Mouse (Mus musculus): Measurements from ENCODE around the gene Zmiz2. TPM values are rescaled to one million over a fixed set of nuclear protein-coding genes. Genes with fewer than 3 reads are reported as not detected.
"Not testable (repeated sequence)": the region's sequence is repeated elsewhere in the genome, so short reads cannot be mapped to it uniquely, and the experiment has no call there.

Zmiz2 gene
- polyA plus RNA-seq, 1 experiment from 2014 or later: 40.4 TPM

GRCm38 (mm10) chr11:6367156-6367555, 21.7 kb upstream of the Zmiz2 start:
- WGBS: 89% methylated on average over 4 of the region's 4 CpGs
- H3K4me2 ChIP-seq (ENCODE audit: low read length): no peak overlapping the region
- no peaks in the 10 kb centered on the region for H3K9me3 ChIP-seq (ENCODE audit: control insufficient read depth, low read length)
- H3K36me3 ChIP-seq (ENCODE audit: control insufficient read depth, insufficient read depth): no peaks in the 10 kb centered on the region
- no peak overlapping the region for H3K9ac ChIP-seq (replicated peaks; ENCODE audit: low read depth, low read length)
- H3K4me3 ChIP-seq (replicated peaks; ENCODE audit: low read length): no peak overlapping the region
- H3K27me3 ChIP-seq (replicated peaks; ENCODE audit: control insufficient read depth, insufficient read depth, low read length): no peaks in the 10 kb centered on the region
- H3K4me1 ChIP-seq (replicated peaks; ENCODE audit: control insufficient read depth, insufficient read depth, low read length): 0 out of 2 replicates have a peak, but pooled peaks cover 2% of the 10 kb centered on the region
- H3K27ac ChIP-seq (ENCODE audit: low read length): no peak overlapping the region
- ATAC-seq: no peak

GRCm38 (mm10) chr11:6367986-6368385, 20.9 kb upstream of the Zmiz2 start:
- H3K9me3 ChIP-seq (ENCODE audit: control insufficient read depth, low read length); H3K27me3 ChIP-seq (replicated peaks; ENCODE audit: control insufficient read depth, insufficient read depth, low read length); ATAC-seq; H3K4me3 ChIP-seq (replicated peaks; ENCODE audit: low read length); H3K27ac ChIP-seq (ENCODE audit: low read length); H3K4me1 ChIP-seq (replicated peaks; ENCODE audit: control insufficient read depth, insufficient read depth, low read length); H3K9ac ChIP-seq (replicated peaks; ENCODE audit: low read depth, low read length); H3K36me3 ChIP-seq (ENCODE audit: control insufficient read depth, insufficient read depth); H3K4me2 ChIP-seq (ENCODE audit: low read length): not testable (repeated sequence)
- 80% methylated on average over 5 of the region's 5 CpGs for WGBS

- Histone ChIP-seq H3K4me2 (ENCODE audit: low read length) (no peak overlapping the region), H3K9me3 (ENCODE audit: control insufficient read depth, low read length) (no peaks in the 10 kb centered on the region), H3K27ac (ENCODE audit: low read length) (no peak overlapping the region), H3K4me3 (replicated peaks; ENCODE audit: low read length) (no peak overlapping the region), H3K4me1 (replicated peaks; ENCODE audit: control insufficient read depth, insufficient read depth, low read length) (no peaks in the 10 kb centered on the region), H3K36me3 (ENCODE audit: control insufficient read depth, insufficient read depth) (no peaks in the 10 kb centered on the region), H3K9ac (replicated peaks; ENCODE audit: low read depth, low read length) (no peak overlapping the region), H3K27me3 (replicated peaks; ENCODE audit: control insufficient read depth, insufficient read depth, low read length) (no peaks in the 10 kb centered on the region)
- WGBS: 85% methylated on average over 11 of the region's 11 CpGs
- ATAC-seq: no peak
Measured at GRCm38 (mm10) chr11:6371376-6372155, 17.3 kb upstream of the Zmiz2 start.

- WGBS: 68% methylated on average over 9 of the region's 9 CpGs
- H3K36me3 ChIP-seq (ENCODE audit: control insufficient read depth, insufficient read depth): no peaks in the 10 kb centered on the region
Measured at GRCm38 (mm10) chr11:6372784-6373183, 16.1 kb upstream of the Zmiz2 start.

GRCm38 (mm10) chr11:6380916-6381315, 8.0 kb upstream of the Zmiz2 start:
- Histone ChIP-seq H3K9ac (replicated peaks; ENCODE audit: low read depth, low read length) (no peak overlapping the region), H3K9me3 (ENCODE audit: control insufficient read depth, low read length) (no peaks in the 10 kb centered on the region), H3K36me3 (ENCODE audit: control insufficient read depth, insufficient read depth) (no peaks in the 10 kb centered on the region), H3K27ac (ENCODE audit: low read length) (no peak overlapping the region), H3K27me3 (replicated peaks; ENCODE audit: control insufficient read depth, insufficient read depth, low read length) (no peaks in the 10 kb centered on the region), H3K4me1 (replicated peaks; ENCODE audit: control insufficient read depth, insufficient read depth, low read length) (no peaks in the 10 kb centered on the region), H3K4me2 (ENCODE audit: low read length) (no peak overlapping the region), H3K4me3 (replicated peaks; ENCODE audit: low read length) (no peak overlapping the region)
- ATAC-seq: no peak
- WGBS: 89% methylated on average over 6 of the region's 6 CpGs

More at GRCm38 (mm10) chr11:6372784-6373183, 16.1 kb upstream of the Zmiz2 start:
- no peaks in the 10 kb centered on the region for H3K4me1 ChIP-seq (replicated peaks; ENCODE audit: control insufficient read depth, insufficient read depth, low read length)
- H3K4me3 ChIP-seq (replicated peaks; ENCODE audit: low read length): no peak overlapping the region
- no peak overlapping the region for H3K9ac ChIP-seq (replicated peaks; ENCODE audit: low read depth, low read length)
- no peak overlapping the region for H3K27ac ChIP-seq (ENCODE audit: low read length)
- H3K4me2 ChIP-seq (ENCODE audit: low read length): no peak overlapping the region
- H3K27me3 ChIP-seq (replicated peaks; ENCODE audit: control insufficient read depth, insufficient read depth, low read length): no peaks in the 10 kb centered on the region
- ATAC-seq: no peak
- H3K9me3 ChIP-seq (ENCODE audit: control insufficient read depth, low read length): no peaks in the 10 kb centered on the region

GRCm38 (mm10) chr11:6388126-6388725, 648 bp upstream of the Zmiz2 start:
- H3K4me1 ChIP-seq (replicated peaks; ENCODE audit: control insufficient read depth, insufficient read depth, low read length): peaks cover 22% of the 10 kb centered on the region
- peak overlapping the region; percentile 91 for H3K27ac ChIP-seq (ENCODE audit: low read length)

GRCm38 (mm10) chr11:6389483-6389921, 628 bp downstream of the Zmiz2 start:
- Histone ChIP-seq H3K9ac (replicated peaks; ENCODE audit: low read depth, low read length) (peak overlapping the region; percentile 100), H3K4me1 (replicated peaks; ENCODE audit: control insufficient read depth, insufficient read depth, low read length) (peaks cover 28% of the 10 kb centered on the region), H3K4me2 (ENCODE audit: low read length) (peak overlapping the region; percentile 70), H3K9me3 (ENCODE audit: control insufficient read depth, low read length) (no peaks in the 10 kb centered on the region), H3K4me3 (replicated peaks; ENCODE audit: low read length) (peak overlapping the region; percentile 87), H3K27me3 (replicated peaks; ENCODE audit: control insufficient read depth, insufficient read depth, low read length) (no peaks in the 10 kb centered on the region), H3K36me3 (ENCODE audit: control insufficient read depth, insufficient read depth) (peaks cover 14% of the 10 kb centered on the region; the same call in 1 of the 2 replicates), H3K27ac (ENCODE audit: low read length) (peak overlapping the region; percentile 91)
- peak; percentile 8 for ATAC-seq
- WGBS: under 1% methylated on average over 35 of the region's 43 CpGs

More at GRCm38 (mm10) chr11:6388126-6388725, 648 bp upstream of the Zmiz2 start:
- Histone ChIP-seq H3K4me3 (replicated peaks; ENCODE audit: low read length) (peak overlapping the region; percentile 87), H3K36me3 (ENCODE audit: control insufficient read depth, insufficient read depth) (peaks cover 10% of the 10 kb centered on the region; the same call in 1 of the 2 replicates), H3K9ac (replicated peaks; ENCODE audit: low read depth, low read length) (peak overlapping the region; percentile 100; the same call in 1 of the 2 replicates), H3K9me3 (ENCODE audit: control insufficient read depth, low read length) (no peaks in the 10 kb centered on the region), H3K27me3 (replicated peaks; ENCODE audit: control insufficient read depth, insufficient read depth, low read length) (no peaks in the 10 kb centered on the region), H3K4me2 (ENCODE audit: low read length) (no peak overlapping the region)
- no peak for ATAC-seq
- 94% methylated on average over 6 of the region's 6 CpGs for WGBS

- ATAC-seq: no peak
- Histone ChIP-seq H3K36me3 (ENCODE audit: control insufficient read depth, insufficient read depth) (peaks cover 15% of the 10 kb centered on the region; the same call in 1 of the 2 replicates), H3K27me3 (replicated peaks; ENCODE audit: control insufficient read depth, insufficient read depth, low read length) (no peaks in the 10 kb centered on the region), H3K27ac (ENCODE audit: low read length) (no peak overlapping the region), H3K4me2 (ENCODE audit: low read length) (peak overlapping the region; percentile 70), H3K9ac (replicated peaks; ENCODE audit: low read depth, low read length) (peak overlapping the region; percentile 100; the same call in 1 of the 2 replicates), H3K9me3 (ENCODE audit: control insufficient read depth, low read length) (no peaks in the 10 kb centered on the region), H3K4me1 (replicated peaks; ENCODE audit: control insufficient read depth, insufficient read depth, low read length) (peaks cover 28% of the 10 kb centered on the region), H3K4me3 (replicated peaks; ENCODE audit: low read length) (peak overlapping the region; percentile 87)
- 80% methylated on average over 8 of the region's 8 CpGs for WGBS
Measured at GRCm38 (mm10) chr11:6390376-6391053, 1.6 kb downstream of the Zmiz2 start.

All from forebrain, embryonic 16.5 days (tissue).